Mouse (Mus musculus) myocyte (in vitro differentiated cells): ENCODE measurements around the gene Setd3. TPM values are rescaled to one million over a fixed set of nuclear protein-coding genes. Genes with fewer than 3 reads are reported as not detected.
"Not testable (repeated sequence)": the region's sequence is repeated elsewhere in the genome, so short reads cannot be mapped to it uniquely, and the experiment has no call there.

ENCODE experiments used
- H3K27me3 ChIP-seq: one replicate; pipeline ENCODE4 v1.6.1; 2011; ENCODE audit not compliant: control insufficient read depth, insufficient read depth, insufficient read length
- H3K36me3 ChIP-seq: one replicate; pipeline ENCODE4 v1.6.1; 2011; ENCODE audit not compliant: control insufficient read depth, insufficient read depth
- H3K4me2 ChIP-seq: one replicate; pipeline ENCODE4 v1.6.1; 2011; ENCODE audit warnings: low read depth, control low read depth
- H3K4me3 ChIP-seq: one replicate; pipeline ENCODE4 v1.5.1; 2011; ENCODE audit warnings: mild to moderate bottlenecking, control low read depth, moderate library complexity
- H3K79me2 ChIP-seq: one replicate; pipeline ENCODE4 v1.6.1; 2011; ENCODE audit not compliant: control insufficient read depth, insufficient read depth
- H3ac ChIP-seq: one replicate; pipeline ENCODE4 v1.6.1; 2011; ENCODE audit not compliant: control insufficient read depth, insufficient read length
- CEBPB ChIP-seq: IDR thresholded peaks from 2 replicates; pipeline ENCODE4 v1.6.1; 2011; ENCODE audit warnings: mild to moderate bottlenecking, moderate library complexity; ENCODE audit not compliant: poor library complexity, insufficient read depth, severe bottlenecking
- E2F4 ChIP-seq: IDR thresholded peaks from one replicate; pipeline ENCODE4 v1.6.1; 2011; ENCODE audit warnings: mild to moderate bottlenecking, control low read depth, moderate library complexity; ENCODE audit not compliant: insufficient read depth
- MAX ChIP-seq: IDR thresholded peaks from one replicate; pipeline ENCODE4 v1.6.1; 2011; ENCODE audit warnings: low read depth, mild to moderate bottlenecking, control low read depth
- MYOD1 ChIP-seq, 3 experiments: IDR thresholded peaks; one replicate each; pipeline ENCODE4 v1.6.1; 2011; ENCODE audit warnings: control low read depth in 2 of 3, low read depth in 2 of 3, mild to moderate bottlenecking in 2 of 3, moderate library complexity in 1 of 3; ENCODE audit not compliant: insufficient read length in 2 of 3, control insufficient read depth in 1 of 3
- MYOG ChIP-seq, 3 experiments: IDR thresholded peaks; one replicate each; pipeline ENCODE4 v1.6.1; 2011; ENCODE audit warnings: control low read depth in 2 of 3, low read depth in 2 of 3, mild to moderate bottlenecking in 2 of 3; ENCODE audit not compliant: insufficient read length in 2 of 3, control insufficient read depth in 1 of 3, insufficient read depth in 1 of 3
- POLR2A ChIP-seq: IDR thresholded peaks from one replicate; pipeline ENCODE4 v1.6.1; 2011; ENCODE audit warnings: low read depth, mild to moderate bottlenecking, control low read depth, moderate library complexity; ENCODE audit not compliant: insufficient read length
- POLR2AphosphoS2 ChIP-seq: IDR thresholded peaks from one replicate; pipeline ENCODE4 v1.6.1; 2011; ENCODE audit warnings: low read depth, control low read depth; ENCODE audit not compliant: insufficient read length
- REST ChIP-seq: IDR thresholded peaks from one replicate; pipeline ENCODE4 v1.6.1; 2011; ENCODE audit warnings: mild to moderate bottlenecking, control low read depth, moderate library complexity; ENCODE audit not compliant: insufficient read depth, insufficient read length
- SRF ChIP-seq: IDR thresholded peaks from one replicate; pipeline ENCODE4 v1.6.1; 2011; ENCODE audit warnings: low read depth; ENCODE audit not compliant: control insufficient read depth, insufficient read length
- TCF12 ChIP-seq: IDR thresholded peaks from one replicate; pipeline ENCODE4 v1.6.1; 2011; ENCODE audit warnings: mild to moderate bottlenecking, control low read depth; ENCODE audit not compliant: poor library complexity, insufficient read depth, severe bottlenecking
- TCF3 ChIP-seq: IDR thresholded peaks from one replicate; pipeline ENCODE4 v1.6.1; 2011; ENCODE audit warnings: low read depth, control low read depth; ENCODE audit not compliant: insufficient read length
- USF1 ChIP-seq: IDR thresholded peaks from one replicate; pipeline ENCODE4 v1.6.1; 2011; ENCODE audit warnings: low read depth, mild to moderate bottlenecking, control low read depth, moderate library complexity
- polyA plus RNA-seq: library from polyadenylated mRNA; unstranded; fragments of >200 nt; fragmentation: generic; extraction: Trizol; gene quantifications from one replicate; pipeline ENCODE4 v1.2.1, GENCODE M21; 2012; ENCODE audit warnings: missing spikeins

Setd3 gene
- polyA plus RNA-seq, 1 experiment, result 54.0 TPM

DNA sequence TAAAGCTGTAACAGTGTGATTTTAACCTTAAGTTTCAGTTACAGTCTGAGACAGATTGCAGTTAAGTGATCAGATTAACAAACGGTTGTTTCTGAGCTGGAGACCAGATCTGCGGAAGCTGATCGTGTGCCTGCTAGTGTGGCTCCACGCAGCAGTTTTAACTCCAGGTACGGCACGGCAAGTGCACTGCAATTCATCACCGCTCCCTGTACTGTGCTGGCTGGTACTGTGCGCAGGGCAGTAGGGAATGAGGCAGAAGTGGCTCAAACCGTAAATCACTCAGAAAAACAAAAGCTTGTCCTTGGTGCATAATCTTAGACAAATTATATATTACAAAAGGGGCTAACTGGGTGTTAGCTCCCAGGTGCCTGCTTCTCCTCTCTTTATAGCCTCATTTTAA is 59.2 kb downstream of the Setd3 start:
- Histone ChIP-seq H3K4me2 (no peak overlapping the region), H3K4me3 (no peak overlapping the region), H3K27me3 (no peaks in the 10 kb centered on the region), H3K36me3 (no peaks in the 10 kb centered on the region), H3K79me2 (no peaks in the 10 kb centered on the region), H3ac (no peak overlapping the region)
- TF ChIP-seq E2F4 (no peak), TCF3 (no peak), POLR2AphosphoS2 (no peak), TCF12 (no peak), SRF (no peak), MAX (no peak), REST (no peak), CEBPB (no peak), POLR2A (no peak), MYOD1 (IDR thresholded peaks at IDR 0.05; ENCODE audit: control insufficient read depth in 1 of 3, insufficient read length in 2 of 3, low read depth in 2 of 3) (no peak)

- H3K4me3 ChIP-seq, result no peak overlapping the region
- H3ac ChIP-seq, result no peak overlapping the region
- no peak for TF ChIP-seq MAX
- no peak for TF ChIP-seq REST
- TF ChIP-seq CEBPB, result no peak
- no peak for TF ChIP-seq E2F4
- no peak for TF ChIP-seq USF1
- TF ChIP-seq TCF3, result no peak
- TF ChIP-seq MYOD1 (IDR thresholded peaks at IDR 0.05; ENCODE audit: control insufficient read depth in 1 of 3, insufficient read length in 2 of 3, low read depth in 2 of 3), result no peak
- H3K27me3 ChIP-seq, result no peaks in the 10 kb centered on the region
- H3K36me3 ChIP-seq, result no peaks in the 10 kb centered on the region
- H3K4me2 ChIP-seq, result no peak overlapping the region
- H3K79me2 ChIP-seq, result no peaks in the 10 kb centered on the region
Measured at GRCm38 (mm10) chr12:108118902-108119531, 60.1 kb downstream of the Setd3 start.

DNA sequence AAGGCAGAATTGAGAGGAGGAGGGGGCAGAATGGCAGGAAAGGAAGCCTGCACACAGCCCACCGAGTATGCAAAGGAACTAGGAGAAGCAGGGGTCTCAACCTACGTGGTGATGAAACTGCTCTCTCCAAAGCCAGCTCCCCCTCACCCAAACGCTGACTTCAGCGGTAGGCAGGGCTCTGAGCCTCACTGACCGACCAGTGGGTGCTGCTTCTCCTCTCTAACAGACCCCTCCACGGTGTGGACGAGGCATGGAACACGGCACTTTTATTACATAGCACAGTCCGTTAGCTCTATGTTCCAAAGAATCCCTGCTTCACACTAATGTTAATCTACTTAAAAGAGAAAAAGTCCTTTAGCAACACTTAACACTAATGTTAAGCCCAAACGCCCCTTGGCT is 60.6 kb downstream of the Setd3 start:
- Histone ChIP-seq H3ac (no peak overlapping the region), H3K4me2 (no peak overlapping the region)

DNA sequence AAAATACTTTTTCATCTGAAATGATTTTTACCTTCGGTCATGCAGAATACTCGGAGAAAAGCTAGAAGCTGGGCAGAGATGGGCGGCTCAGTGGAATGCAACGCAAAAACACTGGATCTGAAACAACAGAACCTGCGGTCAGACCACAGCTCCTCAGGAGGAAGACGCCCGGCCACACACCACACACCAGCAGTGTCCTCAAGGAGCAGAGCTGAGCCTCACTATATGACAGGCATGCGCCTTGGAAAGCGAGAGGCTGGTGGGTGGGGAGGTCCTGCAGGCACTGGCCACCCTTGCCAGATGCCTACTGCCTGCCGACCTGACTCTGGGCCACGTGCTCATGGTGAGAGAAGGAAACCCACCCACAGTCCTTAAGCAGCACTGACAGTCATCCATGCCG is 67.9 kb downstream of the Setd3 start:
- H3K4me3 ChIP-seq, result no peak overlapping the region
- H3K27me3 ChIP-seq, result no peaks in the 10 kb centered on the region
- H3K79me2 ChIP-seq, result no peaks in the 10 kb centered on the region
- H3K36me3 ChIP-seq, result no peaks in the 10 kb centered on the region
- H3K4me2 ChIP-seq, result no peak overlapping the region
- H3ac ChIP-seq, result no peak overlapping the region
- TF ChIP-seq CEBPB (no peak), SRF (no peak)

More for the DNA sequence above, 60.6 kb downstream of the Setd3 start:
- no peak overlapping the region for H3K4me3 ChIP-seq
- H3K79me2 ChIP-seq, result no peaks in the 10 kb centered on the region
- no peaks in the 10 kb centered on the region for H3K36me3 ChIP-seq
- no peaks in the 10 kb centered on the region for H3K27me3 ChIP-seq
- TF ChIP-seq E2F4 (no peak), MYOD1 (IDR thresholded peaks at IDR 0.05; ENCODE audit: control insufficient read depth in 1 of 3, insufficient read length in 2 of 3, low read depth in 2 of 3) (no peak), POLR2AphosphoS2 (no peak), POLR2A (no peak), REST (no peak), CEBPB (no peak), MAX (no peak), TCF12 (no peak)

DNA sequence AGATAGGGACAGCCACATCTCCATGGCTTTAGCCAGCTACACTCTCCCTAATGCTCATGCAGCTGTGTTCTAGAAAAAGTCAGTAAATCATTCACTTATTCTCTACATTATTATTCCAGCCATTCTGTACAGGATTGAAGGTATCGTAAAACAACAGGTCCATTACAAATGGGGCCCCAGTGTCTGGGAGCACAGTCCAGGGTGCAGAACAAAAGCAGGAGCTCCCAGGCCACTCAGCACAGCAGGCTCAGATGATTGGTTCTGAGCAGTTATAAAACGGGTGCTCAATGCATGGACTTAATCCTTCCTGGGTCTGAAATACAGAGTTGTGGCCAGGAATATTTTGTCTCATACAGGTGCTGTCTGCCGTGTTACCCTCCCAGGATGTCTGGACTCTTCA is 68.4 kb downstream of the Setd3 start:
- Histone ChIP-seq H3K79me2 (no peaks in the 10 kb centered on the region), H3K27me3 (no peaks in the 10 kb centered on the region), H3K36me3 (no peaks in the 10 kb centered on the region), H3K4me3 (no peak overlapping the region), H3K4me2 (no peak overlapping the region), H3ac (no peak overlapping the region)
- TF ChIP-seq CEBPB (no peak), MAX (no peak), POLR2A (no peak), SRF (no peak)

GRCm38 (mm10) chr12:108109732-108110131 is 69.4 kb downstream of the Setd3 start:
- Histone ChIP-seq H3K79me2 (no peaks in the 10 kb centered on the region), H3K36me3 (no peaks in the 10 kb centered on the region), H3K27me3 (no peaks in the 10 kb centered on the region), H3ac (no peak overlapping the region), H3K4me3 (no peak overlapping the region), H3K4me2 (no peak overlapping the region)
- no peak for TF ChIP-seq REST
- no peak for TF ChIP-seq TCF3
- TF ChIP-seq MAX, result no peak
- TF ChIP-seq CEBPB, result no peak
- TF ChIP-seq USF1, result no peak
- TF ChIP-seq POLR2A, result no peak
- TF ChIP-seq MYOD1 (IDR thresholded peaks at IDR 0.05; ENCODE audit: control insufficient read depth in 1 of 3, insufficient read length in 2 of 3, low read depth in 2 of 3), result no peak
- no peak for TF ChIP-seq POLR2AphosphoS2
- TF ChIP-seq TCF12, result no peak
- no peak for TF ChIP-seq E2F4
- TF ChIP-seq SRF, result no peak
- TF ChIP-seq MYOG (IDR thresholded peaks at IDR 0.05; ENCODE audit: control insufficient read depth in 1 of 3, insufficient read depth in 1 of 3, insufficient read length in 2 of 3, low read depth in 2 of 3), result no peak

GRCm38 (mm10) chr12:108108591-108108990 is 70.5 kb downstream of the Setd3 start:
- H3K79me2 ChIP-seq, H3ac ChIP-seq, H3K36me3 ChIP-seq, H3K4me2 ChIP-seq, H3K27me3 ChIP-seq, H3K4me3 ChIP-seq: not testable (repeated sequence)
